Mouse (Mus musculus) cerebellum, adult 2 months (tissue): ENCODE data around the gene Vmn1r188.
"Not testable (repeated sequence)": the region's sequence is repeated elsewhere in the genome, so short reads cannot be mapped to it uniquely, and the experiment has no call there.

Experiments used
- CTCF ChIP-seq: fragments of 200-500 bp; IDR thresholded peaks from 2 replicates; pipeline ENCODE4 v1.5.1; 2011; ENCODE audit warnings: low read depth, mild to moderate bottlenecking, control low read depth, low read length, moderate library complexity, borderline replicate concordance; ENCODE audit not compliant: insufficient read depth
- POLR2A ChIP-seq: fragments of 200-500 bp; IDR thresholded peaks from 2 replicates; pipeline ENCODE4 v1.6.1; 2011; ENCODE audit warnings: low read length, control low read depth, borderline replicate concordance; ENCODE audit not compliant: insufficient read depth

DNA sequence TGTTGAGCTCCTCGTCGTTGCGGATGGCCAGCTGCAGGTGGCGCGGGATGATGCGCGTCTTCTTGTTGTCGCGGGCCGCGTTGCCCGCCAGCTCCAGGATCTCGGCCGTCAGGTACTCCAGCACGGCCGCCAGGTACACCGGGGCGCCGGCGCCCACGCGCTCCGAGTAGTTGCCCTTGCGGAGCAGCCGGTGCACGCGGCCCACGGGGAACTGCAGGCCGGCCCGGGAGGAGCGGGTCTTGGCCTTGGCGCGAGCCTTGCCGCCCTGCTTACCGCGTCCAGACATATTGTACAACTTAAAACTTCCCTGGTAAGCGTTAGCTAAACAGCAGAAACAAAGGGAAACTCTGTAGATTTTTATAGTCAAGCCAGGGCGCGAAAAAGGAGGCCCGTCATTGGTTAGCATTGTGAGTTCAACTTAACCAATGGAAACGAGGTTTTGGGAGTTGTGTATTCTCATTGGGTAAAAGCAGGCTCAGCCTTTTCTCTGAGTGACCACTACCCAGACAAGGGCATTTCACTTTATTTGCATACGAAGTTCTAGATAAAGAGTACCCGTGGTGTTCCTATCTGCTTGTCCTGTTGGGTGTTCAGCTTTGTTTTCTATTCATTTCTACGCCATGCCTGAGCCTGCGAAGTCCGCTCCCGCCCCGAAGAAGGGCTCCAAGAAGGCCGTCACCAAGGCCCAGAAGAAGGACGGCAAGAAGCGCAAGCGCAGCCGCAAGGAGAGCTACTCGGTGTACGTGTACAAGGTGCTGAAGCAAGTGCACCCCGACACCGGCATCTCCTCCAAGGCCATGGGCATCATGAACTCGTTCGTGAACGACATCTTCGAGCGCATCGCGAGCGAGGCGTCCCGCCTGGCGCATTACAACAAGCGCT is 48.7 kb upstream of the Vmn1r188 start, which contains the start of the genes Hist1h2ah and Hist1h2bk:
- TF ChIP-seq POLR2A, CTCF: not testable (repeated sequence)
